Mouse (Mus musculus): ENCODE data around the gene Mrrf. TPM values are rescaled to one million over a fixed set of nuclear protein-coding genes. Genes with fewer than 3 reads are reported as not detected.

The Mrrf gene
- polyA plus RNA-seq, 1 experiment from 2014 or later: 26.5 TPM

DNA sequence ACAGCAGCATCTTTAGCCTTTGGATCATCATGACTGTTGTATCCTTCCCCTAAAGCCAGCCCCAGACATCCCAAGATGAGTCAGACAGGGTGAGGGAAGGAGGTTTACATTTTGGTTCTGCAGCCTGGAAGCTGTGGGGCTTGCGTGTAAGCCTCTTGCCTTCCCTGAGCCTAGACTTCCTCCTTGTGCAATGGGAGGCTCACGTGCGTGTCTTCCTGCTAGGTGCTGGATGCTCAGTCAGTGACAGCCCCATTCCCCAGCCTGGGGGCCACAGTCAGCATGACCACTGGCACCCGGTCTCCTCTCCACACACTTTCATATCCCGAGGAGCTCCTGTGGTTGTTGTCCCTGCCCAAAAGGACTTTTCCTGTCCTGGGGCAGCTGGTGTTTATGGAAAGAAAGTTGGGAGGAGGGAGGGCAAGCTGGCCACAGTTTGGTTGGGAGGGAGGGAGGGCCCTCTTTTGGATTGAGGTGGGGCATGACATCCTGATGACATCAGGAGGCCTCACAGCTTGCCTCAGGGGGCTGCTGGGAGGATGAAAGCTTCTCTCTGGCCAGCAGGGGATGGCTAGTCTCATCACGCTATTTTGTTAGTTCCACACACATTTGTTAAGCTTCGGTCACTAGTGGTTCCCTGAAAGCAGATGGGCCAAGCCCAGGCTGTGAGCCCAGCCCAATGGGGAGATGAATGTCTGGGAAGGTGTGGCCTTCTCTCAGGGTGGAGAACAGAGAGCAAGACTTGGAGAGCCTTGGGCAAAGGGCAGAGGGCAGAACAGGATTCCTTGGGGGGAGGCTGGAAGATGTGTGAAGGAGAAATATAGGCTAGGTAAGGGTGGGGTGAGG is 98.6 kb downstream of the Mrrf start:
- Histone ChIP-seq H3K27ac (no peak overlapping the region), H3K4me2 (no peak overlapping the region), H3K9me3 (no peaks in the 10 kb centered on the region), H3K36me3 (no peaks in the 10 kb centered on the region), H3K9ac (replicated peaks) (no peak overlapping the region), H3K27me3 (peaks cover 18% of the 10 kb centered on the region), H3K4me1 (replicated peaks) (peaks cover 16% of the 10 kb centered on the region), H3K4me3 (replicated peaks) (no peak overlapping the region)
- 39% methylated on average over 7 of the region's 7 CpGs for WGBS
- ATAC-seq (ENCODE audit: insufficient number of reproducible peaks, insufficient read depth, low FRiP score, low TSS enrichment, low read depth): no peak

- Histone ChIP-seq H3K27me3 (peaks cover 7% of the 10 kb centered on the region), H3K27ac (no peak overlapping the region), H3K36me3 (no peaks in the 10 kb centered on the region), H3K4me3 (replicated peaks) (no peak overlapping the region), H3K4me1 (replicated peaks) (peaks cover 6% of the 10 kb centered on the region; the same call in 1 of the 2 replicates), H3K9ac (replicated peaks) (no peak overlapping the region), H3K4me2 (no peak overlapping the region), H3K9me3 (no peaks in the 10 kb centered on the region)
- no peak for ATAC-seq (ENCODE audit: insufficient number of reproducible peaks, insufficient read depth, low FRiP score, low TSS enrichment, low read depth)
- 62% methylated on average over 4 of the region's 4 CpGs for WGBS
Observed at GRCm38 (mm10) chr2:36235917-36236316, 99.7 kb downstream of the Mrrf start.

DNA sequence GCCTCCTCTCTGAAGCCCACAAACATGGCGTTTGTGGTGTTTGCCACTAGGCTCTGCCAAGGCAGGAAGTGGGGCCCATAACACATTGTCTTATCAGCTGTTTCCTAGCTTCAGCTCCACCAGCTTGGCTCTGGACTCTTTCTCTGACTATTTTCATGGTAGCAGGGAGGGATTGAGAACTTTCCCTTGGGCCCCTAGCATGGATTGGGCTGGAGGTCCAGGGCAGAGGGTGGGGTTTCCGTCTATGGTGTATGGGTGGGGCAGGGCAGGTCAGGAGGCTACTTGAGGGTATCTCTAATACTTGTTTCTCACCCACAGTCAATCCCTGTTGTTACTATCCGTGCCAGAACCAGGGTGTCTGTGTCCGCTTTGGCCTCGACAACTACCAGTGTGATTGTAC is 100.7 kb downstream of the Mrrf start:
- H3K9me3 ChIP-seq: no peaks in the 10 kb centered on the region
- no peak overlapping the region for H3K9ac ChIP-seq (replicated peaks)
- no peaks in the 10 kb centered on the region for H3K36me3 ChIP-seq
- ATAC-seq (ENCODE audit: insufficient number of reproducible peaks, insufficient read depth, low FRiP score, low TSS enrichment, low read depth): no peak
- no peaks in the 10 kb centered on the region for H3K27me3 ChIP-seq
- H3K27ac ChIP-seq: no peak overlapping the region
- H3K4me3 ChIP-seq (replicated peaks): no peak overlapping the region
- H3K4me1 ChIP-seq (replicated peaks): 0 out of 2 replicates have a peak, but pooled peaks cover 4% of the 10 kb centered on the region
- WGBS: 89% methylated on average over 5 of the region's 5 CpGs
- no peak overlapping the region for H3K4me2 ChIP-seq

GRCm38 (mm10) chr2:36237557-36237956 is 101.4 kb downstream of the Mrrf start:
- Histone ChIP-seq H3K27ac (no peak overlapping the region), H3K4me1 (replicated peaks) (0 out of 2 replicates have a peak, but pooled peaks cover 4% of the 10 kb centered on the region), H3K27me3 (no peaks in the 10 kb centered on the region), H3K9ac (replicated peaks) (no peak overlapping the region), H3K4me3 (replicated peaks) (no peak overlapping the region), H3K9me3 (no peaks in the 10 kb centered on the region), H3K36me3 (no peaks in the 10 kb centered on the region), H3K4me2 (no peak overlapping the region)
- ATAC-seq (ENCODE audit: insufficient number of reproducible peaks, insufficient read depth, low FRiP score, low TSS enrichment, low read depth): no peak
- 92% methylated on average over 6 of the region's 6 CpGs for WGBS

DNA sequence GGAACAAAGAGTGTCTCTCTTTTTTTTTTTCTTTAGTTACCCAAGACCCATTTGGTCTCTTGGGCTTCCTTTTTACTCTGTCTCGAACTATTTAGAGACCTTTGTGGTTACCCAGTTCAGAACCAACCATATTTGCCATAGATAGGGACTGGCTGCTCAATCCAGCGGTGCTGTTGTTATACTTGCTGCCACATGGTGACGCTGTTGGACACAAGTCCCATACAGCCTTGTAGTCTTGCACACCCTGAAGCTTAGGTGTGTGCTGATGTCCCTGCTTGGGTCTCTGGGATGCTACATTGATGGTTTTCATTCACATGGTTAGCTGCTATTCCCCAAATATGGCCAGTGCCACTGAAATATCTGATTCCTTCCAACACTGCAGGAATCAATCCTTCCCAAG is 102.3 kb downstream of the Mrrf start:
- ATAC-seq (ENCODE audit: insufficient number of reproducible peaks, insufficient read depth, low FRiP score, low TSS enrichment, low read depth): no peak
- WGBS: 68% methylated on average over 3 of the region's 3 CpGs
- Histone ChIP-seq H3K36me3 (no peaks in the 10 kb centered on the region), H3K9me3 (no peaks in the 10 kb centered on the region), H3K9ac (replicated peaks) (no peak overlapping the region), H3K27ac (no peak overlapping the region), H3K4me1 (replicated peaks) (0 out of 2 replicates have a peak, but pooled peaks cover 4% of the 10 kb centered on the region), H3K4me3 (replicated peaks) (no peak overlapping the region), H3K4me2 (no peak overlapping the region), H3K27me3 (no peaks in the 10 kb centered on the region)

DNA sequence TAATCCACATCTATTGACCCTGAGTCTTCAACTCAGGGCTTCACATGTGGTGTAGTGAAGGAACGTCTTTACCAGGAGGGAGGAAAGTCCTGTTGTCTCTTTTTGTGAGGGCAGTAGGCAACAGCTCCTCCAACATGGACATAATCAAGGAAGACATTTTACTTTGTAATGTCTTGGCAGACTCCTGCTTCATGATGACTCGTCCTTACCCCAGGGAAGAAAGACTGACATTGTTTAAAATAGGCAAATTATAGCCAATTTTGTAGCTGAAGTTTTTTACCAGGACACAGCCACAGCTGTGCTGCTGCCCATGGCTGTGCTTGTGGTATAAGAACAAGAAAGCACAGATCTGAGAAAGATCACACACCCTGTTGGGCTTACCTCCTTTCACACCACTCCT is 102.8 kb downstream of the Mrrf start:
- no peak overlapping the region for H3K9ac ChIP-seq (replicated peaks)
- H3K27ac ChIP-seq: no peak overlapping the region
- H3K4me2 ChIP-seq: no peak overlapping the region
- H3K36me3 ChIP-seq: no peaks in the 10 kb centered on the region
- no peaks in the 10 kb centered on the region for H3K9me3 ChIP-seq
- H3K27me3 ChIP-seq: no peaks in the 10 kb centered on the region
- ATAC-seq (ENCODE audit: insufficient number of reproducible peaks, insufficient read depth, low FRiP score, low TSS enrichment, low read depth): no peak
- 0 out of 2 replicates have a peak, but pooled peaks cover 4% of the 10 kb centered on the region for H3K4me1 ChIP-seq (replicated peaks)
- H3K4me3 ChIP-seq (replicated peaks): no peak overlapping the region
- 87% methylated on average over 2 of the region's 2 CpGs for WGBS

Other genes starting within 250 kb of the Mrrf start
- gene Ttll11, start 156.5 kb upstream of the Mrrf start, polyA plus RNA-seq (2016; fragmentation: Nextera tagmentation; extraction: Ambion mirVana): 1.3 and 1.5 TPM in 2 replicates
- gene Ndufa8, start 87.0 kb upstream of the Mrrf start, polyA plus RNA-seq (2016; fragmentation: Nextera tagmentation; extraction: Ambion mirVana): 181 and 194 TPM in 2 replicates
- not detected in 2 replicates for gene Morn5, start 86.9 kb upstream of the Mrrf start, polyA plus RNA-seq (2016; fragmentation: Nextera tagmentation; extraction: Ambion mirVana)
- 0.95 and 1.0 TPM in 2 replicates for gene Lhx6, start 31.0 kb upstream of the Mrrf start, polyA plus RNA-seq (2016; fragmentation: Nextera tagmentation; extraction: Ambion mirVana)
- 90.8 and 95.6 TPM in 2 replicates for gene Rbm18, start 384 bp downstream of the Mrrf start, polyA plus RNA-seq (2016; fragmentation: Nextera tagmentation; extraction: Ambion mirVana)
- gene Ptgs1, start 94.0 kb downstream of the Mrrf start, polyA plus RNA-seq (2016; fragmentation: Nextera tagmentation; extraction: Ambion mirVana): 4.7 and 4.8 TPM in 2 replicates
- gene Olfr338, start 237.1 kb downstream of the Mrrf start, polyA plus RNA-seq (2016; fragmentation: Nextera tagmentation; extraction: Ambion mirVana): not detected in 2 replicates